Mouse (Mus musculus) cerebellum, adult 2 months (tissue): ENCODE results near the gene Dock10. TPM values are rescaled to one million over a fixed set of nuclear protein-coding genes. Genes with fewer than 3 reads are reported as not detected.

Experiments used
- DNase-seq, 2 experiments: peaks; one replicate each; pipeline ENCODE4 v3.0.0; 2021
- H3K27ac ChIP-seq: fragments of 200-500 bp; 2 replicates; pipeline ENCODE4 v1.5.1; 2012; ENCODE audit warnings: low read length, control low read depth, inconsistent platforms; ENCODE audit not compliant: insufficient read depth
- H3K27me3 ChIP-seq: fragments of 200-500 bp; 2 replicates; pipeline ENCODE4 v1.6.1; 2012; ENCODE audit warnings: inconsistent platforms, mild to moderate bottlenecking, low read length, moderate library complexity; ENCODE audit not compliant: control insufficient read depth, insufficient read depth
- H3K4me1 ChIP-seq: fragments of 200-500 bp; 2 replicates; pipeline ENCODE4 v1.6.1; 2011; ENCODE audit warnings: low read length; ENCODE audit not compliant: control insufficient read depth, insufficient read depth
- H3K4me3 ChIP-seq: fragments of 200-500 bp; replicated peaks from 2 replicates; pipeline ENCODE3; 2011; ENCODE audit warnings: mild to moderate bottlenecking, low read depth, low read length, control low read depth; ENCODE audit not compliant: insufficient read depth
- CTCF ChIP-seq: fragments of 200-500 bp; IDR thresholded peaks from 2 replicates; pipeline ENCODE4 v1.5.1; 2011; ENCODE audit warnings: low read depth, mild to moderate bottlenecking, control low read depth, low read length, moderate library complexity, borderline replicate concordance; ENCODE audit not compliant: insufficient read depth
- POLR2A ChIP-seq: fragments of 200-500 bp; IDR thresholded peaks from 2 replicates; pipeline ENCODE4 v1.6.1; 2011; ENCODE audit warnings: low read length, control low read depth, borderline replicate concordance; ENCODE audit not compliant: insufficient read depth
- WGBS: fragments of 180-500 bp; shearing (Covaris S2); methylation state at CpG from one replicate; pipeline ENCODE4 v1.1.7; 2018; 5-methylcytosine and 5-hydroxymethylcytosine counted together
- polyA plus RNA-seq: library from polyadenylated mRNA; depleted of rRNA; stranded (reverse); fragments of >200 nt; gene quantifications from 2 replicates; pipeline ENCODE4 v1.2.3, GENCODE M21; 2012

Dock10 gene
- polyA plus RNA-seq, 1 experiment = 27.1 TPM

DNA sequence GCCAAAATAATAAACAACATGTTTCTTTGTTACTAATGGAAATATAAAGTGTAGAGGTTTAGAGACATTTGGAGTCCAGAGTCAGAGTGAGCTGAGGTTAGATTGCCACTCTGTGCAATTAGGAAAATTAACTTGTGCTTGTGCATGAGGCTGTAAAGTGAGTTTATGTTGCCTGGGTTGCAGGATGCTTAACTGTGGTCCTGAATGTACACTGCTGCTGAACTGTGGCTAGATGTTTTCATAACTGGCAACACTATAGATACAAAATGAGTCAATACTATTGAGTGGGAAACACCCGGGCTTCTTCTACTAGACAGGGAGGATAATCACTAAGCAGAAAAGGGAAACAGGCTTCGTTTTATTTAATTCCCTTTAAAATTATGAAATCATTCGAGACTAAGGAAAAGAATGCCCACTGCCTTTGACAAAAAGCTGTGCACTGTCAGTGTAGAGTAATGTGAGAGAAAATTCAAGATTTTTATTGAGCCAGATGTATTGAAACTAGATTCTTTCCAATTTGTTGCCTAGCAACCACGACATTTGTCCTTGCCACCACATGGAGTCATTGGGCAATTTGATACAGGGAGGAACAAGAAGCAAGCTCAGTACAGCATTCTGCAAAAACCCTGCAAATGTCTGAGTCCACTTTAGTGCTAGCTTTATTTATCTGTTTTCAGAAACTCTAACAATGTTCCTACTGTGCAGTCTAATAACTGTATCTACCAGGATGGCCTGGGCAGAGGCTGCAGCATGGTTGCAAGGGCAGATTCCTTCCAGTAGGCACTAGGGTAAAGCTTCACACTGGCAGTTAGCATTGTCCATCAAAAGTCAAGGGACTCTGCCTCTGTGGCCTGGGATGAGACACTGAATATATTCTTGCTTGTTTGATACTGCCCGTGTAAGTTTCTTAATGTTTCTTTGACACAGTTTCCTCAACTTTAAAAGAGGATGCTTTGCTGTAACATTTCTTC lies 127.9 kb downstream of the Dock10 start:
- no peaks in the 10 kb centered on the region for H3K4me1 ChIP-seq
- no peaks in the 10 kb centered on the region for H3K27me3 ChIP-seq
- 32% methylated on average over 5 of the region's 5 CpGs for WGBS
- DNase-seq = no peak
- no peak overlapping the region for H3K4me3 ChIP-seq
- H3K27ac ChIP-seq = no peak overlapping the region
- TF ChIP-seq POLR2A (no peak), CTCF (no peak)

GRCm38 (mm10) chr1:80628054-80628453 lies 130.3 kb downstream of the Dock10 start:
- H3K4me1 ChIP-seq = no peaks in the 10 kb centered on the region
- no peaks in the 10 kb centered on the region for H3K27me3 ChIP-seq
- H3K4me3 ChIP-seq = no peak overlapping the region
- H3K27ac ChIP-seq = no peak overlapping the region
- TF ChIP-seq CTCF = no peak
- no peak for TF ChIP-seq POLR2A
- DNase-seq = no peak

DNA sequence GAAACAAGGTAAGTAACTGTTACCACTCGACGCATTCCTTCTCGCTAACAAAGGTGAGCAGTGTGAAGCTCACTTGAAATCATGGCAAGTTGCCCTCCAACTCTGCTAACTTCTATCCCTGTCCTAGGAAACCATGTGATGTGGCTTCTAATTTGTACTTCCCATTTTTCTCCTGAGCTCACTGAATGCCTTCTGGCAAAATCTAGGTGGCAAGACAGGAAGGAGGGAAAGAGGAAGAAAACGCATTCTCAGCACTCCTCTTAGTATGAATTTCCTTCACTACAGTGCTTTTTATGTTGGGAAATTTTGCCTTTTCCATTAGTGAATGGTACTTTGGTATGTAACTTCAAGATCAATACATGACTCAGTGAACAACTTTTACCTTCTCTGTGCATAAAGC lies 131.5 kb downstream of the Dock10 start:
- DNase-seq = no peak
- 96% methylated on average over 4 of the region's 4 CpGs for WGBS
- Histone ChIP-seq H3K4me3 (no peak overlapping the region), H3K27ac (no peak overlapping the region), H3K4me1 (no peaks in the 10 kb centered on the region), H3K27me3 (no peaks in the 10 kb centered on the region)
- no peak for TF ChIP-seq CTCF

DNA sequence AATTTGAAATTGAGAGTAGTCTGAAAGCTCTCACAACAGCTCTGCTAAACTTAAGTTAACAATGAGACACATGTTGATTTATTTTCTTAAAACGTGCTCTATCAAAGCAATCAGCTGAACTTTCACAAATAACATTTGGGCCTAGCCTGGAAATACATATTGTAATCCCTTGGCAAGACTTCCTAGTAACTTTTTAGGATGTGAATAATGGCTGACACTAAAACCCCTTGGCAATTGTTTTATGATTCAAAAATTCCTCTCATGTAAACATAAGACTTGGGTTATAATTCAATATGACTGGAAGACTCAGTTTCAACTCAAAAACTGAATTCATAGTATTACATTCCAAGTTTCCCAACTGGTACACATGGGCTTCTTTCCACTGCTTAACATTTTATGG lies 133.0 kb downstream of the Dock10 start:
- WGBS = 77% methylated on average over 1 of the region's 1 CpGs
- no peaks in the 10 kb centered on the region for H3K27me3 ChIP-seq
- DNase-seq = no peak
- H3K4me3 ChIP-seq = no peak overlapping the region
- TF ChIP-seq CTCF (no peak), POLR2A (no peak)
- no peaks in the 10 kb centered on the region for H3K4me1 ChIP-seq
- no peak overlapping the region for H3K27ac ChIP-seq

DNA sequence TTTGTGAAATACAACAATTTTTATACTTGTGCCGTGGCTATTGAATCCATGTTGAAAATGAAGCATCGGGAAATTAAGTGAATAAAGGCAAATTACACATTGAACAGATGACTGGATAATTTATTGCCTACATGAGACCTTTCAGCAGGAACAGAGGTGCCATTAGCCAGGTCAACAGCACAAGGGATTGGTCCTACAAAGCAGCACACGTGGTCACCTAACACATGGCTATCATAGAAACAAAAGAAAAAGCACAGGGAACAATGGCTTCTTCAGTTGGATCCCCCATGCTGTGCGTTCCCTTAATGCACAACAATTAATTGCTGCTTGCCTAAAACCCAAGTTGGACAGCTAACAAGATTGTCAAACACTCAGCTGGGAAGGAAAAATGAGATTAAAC lies 133.8 kb downstream of the Dock10 start:
- no peaks in the 10 kb centered on the region for H3K27me3 ChIP-seq
- no peak overlapping the region for H3K27ac ChIP-seq
- no peaks in the 10 kb centered on the region for H3K4me1 ChIP-seq
- TF ChIP-seq POLR2A (no peak), CTCF (no peak)
- no peak overlapping the region for H3K4me3 ChIP-seq
- no peak for DNase-seq
- WGBS = 56% methylated on average over 4 of the region's 4 CpGs

DNA sequence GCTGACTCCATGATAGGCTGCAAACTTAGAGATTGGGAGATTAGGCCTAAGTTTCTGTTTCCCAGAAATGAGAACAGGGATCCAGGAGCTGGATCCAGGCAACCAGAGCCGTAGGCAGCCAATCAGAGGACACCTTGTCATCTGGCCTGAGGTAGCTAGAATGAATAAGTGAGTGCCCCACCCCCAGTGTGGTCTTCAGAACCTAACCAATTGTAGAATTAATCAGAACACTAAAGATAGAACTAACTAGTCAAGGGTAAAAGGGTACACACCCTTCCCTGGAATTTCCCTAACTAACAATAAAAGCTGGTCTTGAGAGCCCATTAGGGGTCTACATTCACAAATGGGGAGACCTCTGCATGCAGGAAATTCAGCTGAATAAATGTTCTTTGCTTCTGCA lies 135.7 kb downstream of the Dock10 start:
- no peaks in the 10 kb centered on the region for H3K4me1 ChIP-seq
- no peak for DNase-seq
- H3K4me3 ChIP-seq = no peak overlapping the region
- no peaks in the 10 kb centered on the region for H3K27me3 ChIP-seq
- 93% methylated on average over 1 of the region's 1 CpGs for WGBS
- no peak overlapping the region for H3K27ac ChIP-seq
- no peak for TF ChIP-seq CTCF
- TF ChIP-seq POLR2A = no peak

DNA sequence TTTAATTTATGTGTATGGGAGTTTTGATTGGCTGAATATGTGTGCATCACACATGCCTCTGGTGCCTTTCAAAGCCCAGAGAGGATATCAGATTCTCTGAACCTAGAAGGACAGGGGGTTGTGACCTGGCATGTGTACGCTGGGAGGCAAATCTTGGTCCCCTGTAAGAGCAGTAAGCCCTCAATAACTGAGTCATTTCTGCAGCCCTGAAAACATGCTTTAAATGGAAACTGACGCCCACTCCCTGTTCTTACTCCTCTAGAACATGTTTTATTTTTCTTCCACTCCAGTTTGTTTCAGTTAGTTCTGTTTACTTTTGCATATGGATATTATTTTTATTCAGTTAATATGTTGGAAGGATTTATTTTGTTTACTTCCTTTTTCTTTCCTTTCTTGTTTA lies 139.2 kb downstream of the Dock10 start:
- no peak for DNase-seq
- no peak overlapping the region for H3K4me3 ChIP-seq
- H3K27ac ChIP-seq = no peak overlapping the region
- H3K4me1 ChIP-seq = no peaks in the 10 kb centered on the region
- no peak for TF ChIP-seq CTCF
- TF ChIP-seq POLR2A = no peak
- H3K27me3 ChIP-seq = no peaks in the 10 kb centered on the region
- WGBS = 87% methylated on average over 2 of the region's 2 CpGs

- Histone ChIP-seq H3K27me3 (no peaks in the 10 kb centered on the region), H3K4me1 (no peaks in the 10 kb centered on the region), H3K27ac (no peak overlapping the region), H3K4me3 (no peak overlapping the region)
- TF ChIP-seq CTCF = no peak
- no peak for TF ChIP-seq POLR2A
- 89% methylated on average over 5 of the region's 5 CpGs for WGBS
- DNase-seq = no peak
Observed at GRCm38 (mm10) chr1:80616671-80617070, 141.7 kb downstream of the Dock10 start.
